In the genomic region with DNA sequence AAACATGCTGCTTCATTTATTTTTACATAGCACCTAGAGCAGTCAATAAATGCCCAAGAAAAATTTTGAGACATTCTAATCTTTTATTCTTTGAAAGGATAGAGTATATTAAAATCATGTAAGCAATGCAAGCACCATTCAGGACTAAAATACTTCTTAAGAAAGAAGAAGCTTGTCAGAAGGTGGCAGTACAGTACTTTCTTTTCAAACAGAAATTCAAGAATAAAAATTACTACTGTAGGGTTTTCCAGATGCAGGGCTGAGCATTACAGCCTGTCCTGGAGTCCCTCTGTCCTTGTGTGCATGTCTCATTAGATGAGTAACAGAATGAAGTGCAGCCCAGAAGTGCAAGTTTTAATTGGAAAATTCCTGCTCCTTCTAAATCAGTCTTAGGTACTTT, we compare ENCODE assay signal across 23 mouse cellular contexts.
A peak's percentile ranks its signal among the peaks of the same experiment; 100 is the strongest.
DNase-seq lines count a peak whose midpoint lies in the region; ATAC-seq and TF ChIP-seq lines count a peak whose summit lies in the region.
"Had no signal": no experiment of that assay in that cellular context is flagged by ENCODE, and none has a peak within 500 bp of the region (broad histone marks: within the 10 kb centered on the region; RNA-seq: fewer than 3 reads in every experiment).

No protein-coding gene starts in this region.

- intact Hi-C loops in left cerebral cortex, adult 2 months (cut with DNase I), result loop anchor here (5.0 kb wide), 1 partner anchor 1712 kb away; no protein-coding TSS in a partner anchor
- intact Hi-C loops in gastrocnemius, adult 2 months (cut with DNase I), result no loop called here

- no peak overlapping the region for H3K9ac ChIP-seq in forebrain, embryonic 14.5 days (ENCODE audit: low read length)
- H3K9ac ChIP-seq in heart, embryonic 11.5 days (ENCODE audit: low read depth, low read length), result no peak overlapping the region
- H3K9ac ChIP-seq: embryonic facial prominence, embryonic 12.5 days; liver, embryonic 14.5 days; neural tube, embryonic 12.5 days had no signal

- no peaks in the 10 kb centered on the region for H3K9me3 ChIP-seq in forebrain, embryonic 14.5 days (replicated peaks; ENCODE audit: control insufficient read depth, low read length)
- no peaks in the 10 kb centered on the region for H3K9me3 ChIP-seq in forebrain, embryonic 10.5 days
- no peaks in the 10 kb centered on the region for H3K9me3 ChIP-seq in heart, embryonic 11.5 days (replicated peaks; ENCODE audit: control insufficient read depth, low read length)
- H3K9me3 ChIP-seq: embryonic facial prominence, embryonic 12.5 days; heart, embryonic 10.5 days; neural tube, embryonic 12.5 days had no signal

- H3K4me2 ChIP-seq in forebrain, embryonic 14.5 days (ENCODE audit: low read length), result no peak overlapping the region
- H3K4me2 ChIP-seq in heart, embryonic 11.5 days, result no peak overlapping the region
- H3K4me2 ChIP-seq: embryonic facial prominence, embryonic 12.5 days; neural tube, embryonic 12.5 days had no signal

- peak; percentile 48 for TF ChIP-seq CTCF in left cerebral cortex, adult 2 months (IDR thresholded peaks at IDR 0.05)
- TF ChIP-seq CTCF in gastrocnemius, adult 2 months (IDR thresholded peaks at IDR 0.05), result no peak

- H3K36me3 ChIP-seq in forebrain, embryonic 14.5 days (ENCODE audit: control insufficient read depth, insufficient read depth, low read length), result no peaks in the 10 kb centered on the region
- H3K36me3 ChIP-seq in forebrain, embryonic 10.5 days (replicated peaks), result no peaks in the 10 kb centered on the region
- H3K36me3 ChIP-seq in heart, embryonic 11.5 days (ENCODE audit: control insufficient read depth, insufficient read depth, low read length), result no peaks in the 10 kb centered on the region
- H3K36me3 ChIP-seq: embryonic facial prominence, embryonic 12.5 days; heart, embryonic 10.5 days; neural tube, embryonic 12.5 days had no signal

- H3K4me1 ChIP-seq in forebrain, embryonic 14.5 days (ENCODE audit: control insufficient read depth, insufficient read depth, low read length), result no peaks in the 10 kb centered on the region
- no peaks in the 10 kb centered on the region for H3K4me1 ChIP-seq in forebrain, embryonic 10.5 days
- H3K4me1 ChIP-seq in heart, embryonic 11.5 days (ENCODE audit: control insufficient read depth, insufficient read depth, low read length), result no peaks in the 10 kb centered on the region
- H3K4me1 ChIP-seq: embryonic facial prominence, embryonic 12.5 days; heart, embryonic 10.5 days; neural tube, embryonic 12.5 days had no signal

- ATAC-seq in forebrain, embryonic 14.5 days, result no peak
- ATAC-seq in heart, embryonic 11.5 days (replicated peaks; ENCODE audit: insufficient number of reproducible peaks, low FRiP score, low TSS enrichment), result no peak
- ATAC-seq: hindbrain, embryonic 16.5 days had no signal

- no peaks in the 10 kb centered on the region for H3K27me3 ChIP-seq in forebrain, embryonic 14.5 days (replicated peaks; ENCODE audit: control insufficient read depth, insufficient read depth, low read length)
- no peaks in the 10 kb centered on the region for H3K27me3 ChIP-seq in forebrain, embryonic 10.5 days (ENCODE audit: poor library complexity, severe bottlenecking)
- H3K27me3 ChIP-seq in heart, embryonic 11.5 days (ENCODE audit: control insufficient read depth, insufficient read depth, low read length), result no peaks in the 10 kb centered on the region
- H3K27me3 ChIP-seq: embryonic facial prominence, embryonic 12.5 days; neural tube, embryonic 12.5 days had no signal

- no peak overlapping the region for H3K4me3 ChIP-seq in forebrain, embryonic 14.5 days (ENCODE audit: low read depth, low read length)
- H3K4me3 ChIP-seq in forebrain, embryonic 10.5 days, result no peak overlapping the region
- no peak overlapping the region for H3K4me3 ChIP-seq in left cerebral cortex, adult 2 months
- H3K4me3 ChIP-seq in gastrocnemius, adult 2 months, result no peak overlapping the region
- no peak overlapping the region for H3K4me3 ChIP-seq in heart, embryonic 11.5 days (ENCODE audit: low read depth, low read length)
- H3K4me3 ChIP-seq: embryonic facial prominence, embryonic 12.5 days; heart, embryonic 10.5 days; neural tube, embryonic 12.5 days had no signal

- DNase-seq in forebrain, embryonic 14.5 days (ENCODE audit: low spot score), result peak; percentile 45
- DNase-seq in forebrain, embryonic 10.5 days (ENCODE audit: extremely low spot score, low spot score), result no peak
- no peak for DNase-seq in left cerebral cortex, adult 2 months (ENCODE audit: extremely low spot score in 1 of 2, low spot score in 2 of 2)
- no peak for DNase-seq in left cerebral cortex, adult 8-10 months (ENCODE audit: low spot score in 2 of 2)
- DNase-seq in A20 (ENCODE audit: low read depth, low spot score), result peak; percentile 32
- DNase-seq in retina, embryonic 14.5 days (ENCODE audit: low spot score), result peak; percentile 54
- DNase-seq in gastrocnemius, adult 2 months, result no peak
- DNase-seq: adrenal gland, postnatal 36 days; cerebellum, postnatal 14 days; gastrocnemius, postnatal 36 days; heart, postnatal 14 days; kidney, adult 11 months; kidney, postnatal 14 days; layer of hippocampus, adult 9-11 months; lung, postnatal 10 days; right cerebral cortex, postnatal 14 days; thymus, postnatal 4 days had no signal

- H3K27ac ChIP-seq in forebrain, embryonic 14.5 days (ENCODE audit: low read depth, low read length), result no peak overlapping the region
- H3K27ac ChIP-seq in forebrain, embryonic 10.5 days, result no peak overlapping the region
- no peak overlapping the region for H3K27ac ChIP-seq in left cerebral cortex, adult 2 months
- H3K27ac ChIP-seq in gastrocnemius, adult 2 months, result no peak overlapping the region
- no peak overlapping the region for H3K27ac ChIP-seq in heart, embryonic 11.5 days (ENCODE audit: low read depth, low read length)
- H3K27ac ChIP-seq: embryonic facial prominence, embryonic 12.5 days; heart, embryonic 10.5 days; liver, embryonic 14.5 days; neural tube, embryonic 12.5 days had no signal

Comparison
In these comparisons a context has a peak if more than half of its experiments do, and no peak if none do; other contexts are left out.
1. DNase-seq: peak in forebrain, embryonic 14.5 days (single experiment), A20 (single experiment) and retina, embryonic 14.5 days (single experiment); none in forebrain, embryonic 10.5 days (single experiment), left cerebral cortex, adult 2 months (0 of 2), left cerebral cortex, adult 8-10 months (0 of 2) and gastrocnemius, adult 2 months (single experiment).